Mouse (Mus musculus): Measurements from ENCODE around the gene Gm10320. TPM values are rescaled to one million over a fixed set of nuclear protein-coding genes. Genes with fewer than 3 reads are reported as not detected.

Gm10320 gene
- 1.4 and 2.6 TPM in 2 replicates for polyA plus RNA-seq (2015; fragmentation: Nextera tagmentation; extraction: Ambion mirVana)

GRCm38 (mm10) chr13:98491909-98492308 is at the start of gene Gm10320:
Gm10320 (minus strand) TSS chr13:98492001.

Other genes with a start within 250 kb of the Gm10320 start
- gene Utp15, start 229.0 kb downstream of the Gm10320 start, polyA plus RNA-seq (2015; fragmentation: Nextera tagmentation; extraction: Ambion mirVana) = 8.5 and 18.8 TPM in 2 replicates
- gene Ankra2, start 228.9 kb downstream of the Gm10320 start, polyA plus RNA-seq (2015; fragmentation: Nextera tagmentation; extraction: Ambion mirVana) = 31.7 and 36.0 TPM in 2 replicates
- gene Gm21976, start 212.1 kb downstream of the Gm10320 start, polyA plus RNA-seq (2015; fragmentation: Nextera tagmentation; extraction: Ambion mirVana) = not detected in 2 replicates
- gene Btf3, start 175.0 kb downstream of the Gm10320 start, polyA plus RNA-seq (2015; fragmentation: Nextera tagmentation; extraction: Ambion mirVana) = 505 and 577 TPM in 2 replicates
- gene Foxd1, start 137.8 kb downstream of the Gm10320 start, polyA plus RNA-seq (2015; fragmentation: Nextera tagmentation; extraction: Ambion mirVana) = 2.6 and 5.9 TPM in 2 replicates
- 0.26 and 0.49 TPM in 2 replicates for gene Tmem174, start 145.4 kb upstream of the Gm10320 start, polyA plus RNA-seq (2015; fragmentation: Nextera tagmentation; extraction: Ambion mirVana)
- gene Tmem171, start 202.8 kb upstream of the Gm10320 start, polyA plus RNA-seq (2015; fragmentation: Nextera tagmentation; extraction: Ambion mirVana) = 0.14 and 0.35 TPM in 2 replicates

Measured in adrenal gland, postnatal 0 days (tissue).